Mouse (Mus musculus): ENCODE results near the gene 1700001P01Rik. TPM values are rescaled to one million over a fixed set of nuclear protein-coding genes. Genes with fewer than 3 reads are reported as not detected.

The 1700001P01Rik gene
- polyA plus RNA-seq, 1 experiment: not detected

GRCm38 (mm10) chr11:97781478-97781831 is 5.7 kb upstream of the 1700001P01Rik start:
- peaks cover 10% of the 10 kb centered on the region; the same call in 1 of the 2 replicates for H3K4me1 ChIP-seq (ENCODE audit: control insufficient read depth, insufficient read depth, insufficient read length, low read length)
- H3K27ac ChIP-seq (ENCODE audit: insufficient read depth, low read depth, low read length): peak overlapping the region; percentile 60; the same call in 1 of the 2 replicates
- 2% methylated on average over 11 of the region's 11 CpGs for WGBS
- H3K36me3 ChIP-seq (ENCODE audit: control insufficient read depth, insufficient read depth, low read length): peaks cover 40% of the 10 kb centered on the region
- peak overlapping the region; percentile 96 for H3K4me3 ChIP-seq (ENCODE audit: low read depth, low read length)
- no peak for TF ChIP-seq CTCF (IDR thresholded peaks at IDR 0.05; ENCODE audit: extremely low read depth, insufficient read length, insufficient replicate concordance, low read depth, low read length)
- no peak for TF ChIP-seq POLR2A (IDR thresholded peaks at IDR 0.05; ENCODE audit: low read depth, low read length)
- H3K27me3 ChIP-seq (ENCODE audit: control insufficient read depth, insufficient read depth, low read length): no peaks in the 10 kb centered on the region

- peaks cover 10% of the 10 kb centered on the region; the same call in 1 of the 2 replicates for H3K4me1 ChIP-seq (ENCODE audit: control insufficient read depth, insufficient read depth, insufficient read length, low read length)
- H3K27me3 ChIP-seq (ENCODE audit: control insufficient read depth, insufficient read depth, low read length): no peaks in the 10 kb centered on the region
- no peak overlapping the region for H3K4me3 ChIP-seq (ENCODE audit: low read depth, low read length)
- peaks cover 45% of the 10 kb centered on the region for H3K36me3 ChIP-seq (ENCODE audit: control insufficient read depth, insufficient read depth, low read length)
- 37% methylated on average over 2 of the region's 2 CpGs for WGBS
- no peak for TF ChIP-seq CTCF (IDR thresholded peaks at IDR 0.05; ENCODE audit: extremely low read depth, insufficient read length, insufficient replicate concordance, low read depth, low read length)
- no peak for TF ChIP-seq POLR2A (IDR thresholded peaks at IDR 0.05; ENCODE audit: low read depth, low read length)
- H3K27ac ChIP-seq (ENCODE audit: insufficient read depth, low read depth, low read length): no peak overlapping the region
These were observed 4.4 kb upstream of the 1700001P01Rik start for GRCm38 (mm10) chr11:97779968-97780701.

DNA sequence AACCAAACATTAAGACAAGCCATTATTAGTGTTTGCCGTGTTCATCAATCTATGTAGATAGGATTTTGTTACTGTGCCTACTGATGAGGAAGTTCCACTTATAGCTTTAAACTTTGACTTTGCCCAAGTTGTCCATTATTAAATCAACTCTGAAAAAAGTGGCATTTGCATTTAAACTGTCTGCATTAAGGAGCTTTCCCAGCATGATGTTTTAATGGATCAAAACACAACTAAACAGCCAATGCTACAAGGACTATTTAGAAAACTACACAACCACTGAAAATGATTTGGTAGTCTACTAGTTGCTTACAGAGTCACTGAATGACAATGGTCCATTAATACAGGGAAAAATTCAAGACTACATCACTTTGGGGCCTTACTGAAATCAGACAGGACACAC is 3.2 kb upstream of the 1700001P01Rik start:
- Histone ChIP-seq H3K4me1 (ENCODE audit: control insufficient read depth, insufficient read depth, insufficient read length, low read length) (peaks cover 10% of the 10 kb centered on the region; the same call in 1 of the 2 replicates), H3K27me3 (ENCODE audit: control insufficient read depth, insufficient read depth, low read length) (no peaks in the 10 kb centered on the region), H3K27ac (ENCODE audit: insufficient read depth, low read depth, low read length) (no peak overlapping the region), H3K4me3 (ENCODE audit: low read depth, low read length) (no peak overlapping the region), H3K36me3 (ENCODE audit: control insufficient read depth, insufficient read depth, low read length) (peaks cover 45% of the 10 kb centered on the region)
- WGBS: 50% methylated on average over 1 of the region's 1 CpGs
- TF ChIP-seq POLR2A (IDR thresholded peaks at IDR 0.05; ENCODE audit: low read depth, low read length): no peak
- TF ChIP-seq CTCF (IDR thresholded peaks at IDR 0.05; ENCODE audit: extremely low read depth, insufficient read length, insufficient replicate concordance, low read depth, low read length): no peak

DNA sequence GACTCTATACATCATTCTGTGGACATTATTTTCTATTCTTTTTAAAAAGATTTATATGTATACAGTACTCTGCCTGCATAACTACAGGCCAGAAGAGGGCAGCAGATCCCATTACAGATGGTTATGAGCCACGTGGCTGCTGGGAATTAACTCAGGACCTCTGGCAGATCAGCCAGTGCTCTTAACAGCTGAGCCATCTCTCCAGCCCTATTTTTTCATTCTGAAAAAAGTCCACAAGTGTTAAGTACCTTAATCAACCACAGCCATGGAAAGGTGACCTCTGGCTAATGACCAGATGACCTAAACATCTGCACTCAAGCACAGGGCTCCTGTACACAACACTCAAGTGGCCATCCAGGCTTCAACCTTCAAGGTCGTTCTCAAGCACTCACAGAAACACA is 1.4 kb upstream of the 1700001P01Rik start:
- 43% methylated on average over 2 of the region's 2 CpGs for WGBS
- Histone ChIP-seq H3K36me3 (ENCODE audit: control insufficient read depth, insufficient read depth, low read length) (peaks cover 45% of the 10 kb centered on the region), H3K27ac (ENCODE audit: insufficient read depth, low read depth, low read length) (no peak overlapping the region), H3K27me3 (ENCODE audit: control insufficient read depth, insufficient read depth, low read length) (no peaks in the 10 kb centered on the region), H3K4me3 (ENCODE audit: low read depth, low read length) (no peak overlapping the region), H3K4me1 (ENCODE audit: control insufficient read depth, insufficient read depth, insufficient read length, low read length) (peaks cover 10% of the 10 kb centered on the region; the same call in 1 of the 2 replicates)
- peak; percentile 10; the same call in 1 of the 2 replicates for TF ChIP-seq CTCF (IDR thresholded peaks at IDR 0.05; ENCODE audit: extremely low read depth, insufficient read length, insufficient replicate concordance, low read depth, low read length)
- no peak for TF ChIP-seq POLR2A (IDR thresholded peaks at IDR 0.05; ENCODE audit: low read depth, low read length)

DNA sequence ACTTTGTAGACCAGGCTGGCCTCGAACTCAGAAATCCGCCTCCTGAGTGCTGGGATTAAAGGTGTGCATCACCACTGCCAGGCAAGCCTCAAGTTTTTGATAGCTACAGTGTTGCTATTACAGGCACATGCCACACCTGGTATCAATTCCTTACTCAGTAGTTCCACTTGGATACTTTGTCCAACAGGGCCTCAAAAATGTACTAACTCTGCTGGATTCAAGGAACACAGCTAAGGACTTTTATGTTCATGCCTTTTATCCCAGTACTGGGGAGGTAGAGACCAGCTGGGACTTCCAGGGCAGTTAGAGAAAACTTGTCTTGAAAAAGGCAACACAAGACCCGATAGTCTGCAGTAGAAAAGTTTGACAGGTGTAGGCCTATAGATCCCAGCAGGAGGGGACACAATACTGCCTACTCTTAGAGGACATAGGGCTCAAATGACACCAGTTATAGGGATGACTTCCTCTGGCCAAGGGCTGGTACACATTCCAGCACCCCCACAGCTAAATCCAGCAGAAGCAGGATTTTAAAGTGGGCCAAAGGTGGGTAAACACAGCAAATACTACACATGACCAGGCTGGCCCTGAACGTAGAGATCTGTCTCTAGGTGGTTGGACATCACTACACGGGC is 895 bp upstream of the 1700001P01Rik start:
- TF ChIP-seq CTCF (IDR thresholded peaks at IDR 0.05; ENCODE audit: extremely low read depth, insufficient read length, insufficient replicate concordance, low read depth, low read length): 0 out of 2 replicates have a peak, but pooled peaks have one; percentile 1
- TF ChIP-seq POLR2A (IDR thresholded peaks at IDR 0.05; ENCODE audit: low read depth, low read length): no peak
- Histone ChIP-seq H3K27me3 (ENCODE audit: control insufficient read depth, insufficient read depth, low read length) (no peaks in the 10 kb centered on the region), H3K27ac (ENCODE audit: insufficient read depth, low read depth, low read length) (no peak overlapping the region)

GRCm38 (mm10) chr11:97775186-97775585 is 532 bp downstream of the 1700001P01Rik start:
- TF ChIP-seq CTCF (IDR thresholded peaks at IDR 0.05; ENCODE audit: extremely low read depth, insufficient read length, insufficient replicate concordance, low read depth, low read length) (no peak), POLR2A (IDR thresholded peaks at IDR 0.05; ENCODE audit: low read depth, low read length) (no peak)
- Histone ChIP-seq H3K27me3 (ENCODE audit: control insufficient read depth, insufficient read depth, low read length) (no peaks in the 10 kb centered on the region), H3K36me3 (ENCODE audit: control insufficient read depth, insufficient read depth, low read length) (peaks cover 34% of the 10 kb centered on the region), H3K4me1 (ENCODE audit: control insufficient read depth, insufficient read depth, insufficient read length, low read length) (peaks cover 2% of the 10 kb centered on the region; the same call in 1 of the 2 replicates), H3K4me3 (ENCODE audit: low read depth, low read length) (no peak overlapping the region), H3K27ac (ENCODE audit: insufficient read depth, low read depth, low read length) (no peak overlapping the region)
- 74% methylated on average over 13 of the region's 13 CpGs for WGBS

More for the DNA sequence above, 895 bp upstream of the 1700001P01Rik start:
- peaks cover 10% of the 10 kb centered on the region; the same call in 1 of the 2 replicates for H3K4me1 ChIP-seq (ENCODE audit: control insufficient read depth, insufficient read depth, insufficient read length, low read length)
- 64% methylated on average over 5 of the region's 5 CpGs for WGBS
- H3K36me3 ChIP-seq (ENCODE audit: control insufficient read depth, insufficient read depth, low read length): peaks cover 45% of the 10 kb centered on the region
- no peak overlapping the region for H3K4me3 ChIP-seq (ENCODE audit: low read depth, low read length)

DNA sequence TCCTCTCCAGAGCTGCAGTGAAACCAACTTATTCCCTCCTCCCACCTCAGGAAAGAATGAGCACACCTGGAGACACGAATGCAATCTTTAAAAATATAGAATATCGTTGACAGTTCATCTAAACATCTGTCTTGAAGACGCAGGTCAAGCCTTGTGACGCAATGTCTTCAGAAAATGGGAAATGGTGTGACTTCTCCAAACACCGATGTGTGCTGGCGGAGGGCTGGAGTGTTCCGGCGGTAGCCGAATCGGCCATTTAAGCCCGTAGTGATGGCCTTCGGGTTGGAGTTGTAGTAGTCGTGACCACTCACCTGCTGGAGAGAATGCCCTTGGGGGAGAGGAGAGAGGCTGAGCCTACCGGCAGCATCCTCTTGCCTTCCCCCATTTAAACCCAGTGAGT is 4.3 kb downstream of the 1700001P01Rik start:
- H3K27me3 ChIP-seq (ENCODE audit: control insufficient read depth, insufficient read depth, low read length): no peaks in the 10 kb centered on the region
- no peaks in the 10 kb centered on the region for H3K4me1 ChIP-seq (ENCODE audit: control insufficient read depth, insufficient read depth, insufficient read length, low read length)
- WGBS: 80% methylated on average over 14 of the region's 14 CpGs
- no peak overlapping the region for H3K27ac ChIP-seq (ENCODE audit: insufficient read depth, low read depth, low read length)
- TF ChIP-seq POLR2A (IDR thresholded peaks at IDR 0.05; ENCODE audit: low read depth, low read length): no peak
- TF ChIP-seq CTCF (IDR thresholded peaks at IDR 0.05; ENCODE audit: extremely low read depth, insufficient read length, insufficient replicate concordance, low read depth, low read length): no peak
- H3K36me3 ChIP-seq (ENCODE audit: control insufficient read depth, insufficient read depth, low read length): peaks cover 4% of the 10 kb centered on the region; the same call in 1 of the 2 replicates
- no peak overlapping the region for H3K4me3 ChIP-seq (ENCODE audit: low read depth, low read length)

All from small intestine, adult 2 months (tissue).